Mouse (Mus musculus): ENCODE measurements at regions not wholly inside any gene's neighbourhood (a gene's known extent, or its start where the extent isn't known, plus 50 kb on each side); places are given as distances from the start of the nearest gene placed in this dataset.

DNA sequence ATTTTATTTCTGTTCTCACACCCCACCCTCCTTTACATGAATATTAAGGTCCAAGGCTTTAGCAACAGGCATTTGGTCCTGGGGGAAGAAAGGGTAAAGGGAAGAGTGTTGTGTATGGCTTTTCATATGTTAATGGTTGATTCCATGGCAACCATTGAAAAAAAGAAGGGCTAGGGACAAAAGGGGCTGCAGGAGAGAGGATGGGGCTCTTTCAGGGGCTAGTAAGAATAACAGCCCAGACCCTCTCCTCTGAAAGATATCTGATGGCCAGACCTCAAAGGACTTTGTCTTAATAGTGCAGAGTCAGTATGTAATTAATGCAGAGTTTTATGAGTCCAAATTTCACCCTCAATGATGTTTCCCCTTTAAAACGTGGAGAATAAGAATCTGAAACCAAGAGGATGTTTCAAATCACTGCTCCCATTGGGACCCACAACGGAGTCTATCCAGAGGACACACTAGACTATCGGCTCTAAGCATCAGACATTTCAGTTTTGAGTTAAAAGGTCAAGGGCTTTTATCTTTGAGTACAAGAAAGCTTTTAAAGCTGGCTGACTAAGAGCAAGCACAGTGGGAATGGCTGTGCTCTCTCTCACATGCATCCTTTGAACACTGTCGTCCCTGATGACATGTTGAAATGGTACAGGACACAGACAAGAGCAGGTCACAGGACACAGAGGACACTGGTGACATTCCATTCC, 239.4 kb upstream of the Marcks start:
- no peaks in the 10 kb centered on the region for H3K36me3 ChIP-seq (ENCODE audit: control insufficient read depth, insufficient read depth, low read length)
- no peaks in the 10 kb centered on the region for H3K4me1 ChIP-seq (ENCODE audit: control insufficient read depth, insufficient read depth, low read length)
- DNase-seq, result no peak
- H3K27ac ChIP-seq (ENCODE audit: insufficient read depth, low read depth, low read length), result no peak overlapping the region
- TF ChIP-seq POLR2A (IDR thresholded peaks at IDR 0.05; ENCODE audit: low read depth, low read length) (no peak), CTCF (conservative IDR thresholded peaks at IDR 0.05; ENCODE audit: insufficient read depth, insufficient read length, low read depth, low read length) (no peak)
- no peak overlapping the region for H3K4me3 ChIP-seq (ENCODE audit: insufficient read depth, low read depth, low read length)
- H3K27me3 ChIP-seq (replicated peaks; ENCODE audit: control insufficient read depth, insufficient read depth, low read length), result no peaks in the 10 kb centered on the region
- 55% methylated on average over 4 of the region's 4 CpGs for WGBS

DNA sequence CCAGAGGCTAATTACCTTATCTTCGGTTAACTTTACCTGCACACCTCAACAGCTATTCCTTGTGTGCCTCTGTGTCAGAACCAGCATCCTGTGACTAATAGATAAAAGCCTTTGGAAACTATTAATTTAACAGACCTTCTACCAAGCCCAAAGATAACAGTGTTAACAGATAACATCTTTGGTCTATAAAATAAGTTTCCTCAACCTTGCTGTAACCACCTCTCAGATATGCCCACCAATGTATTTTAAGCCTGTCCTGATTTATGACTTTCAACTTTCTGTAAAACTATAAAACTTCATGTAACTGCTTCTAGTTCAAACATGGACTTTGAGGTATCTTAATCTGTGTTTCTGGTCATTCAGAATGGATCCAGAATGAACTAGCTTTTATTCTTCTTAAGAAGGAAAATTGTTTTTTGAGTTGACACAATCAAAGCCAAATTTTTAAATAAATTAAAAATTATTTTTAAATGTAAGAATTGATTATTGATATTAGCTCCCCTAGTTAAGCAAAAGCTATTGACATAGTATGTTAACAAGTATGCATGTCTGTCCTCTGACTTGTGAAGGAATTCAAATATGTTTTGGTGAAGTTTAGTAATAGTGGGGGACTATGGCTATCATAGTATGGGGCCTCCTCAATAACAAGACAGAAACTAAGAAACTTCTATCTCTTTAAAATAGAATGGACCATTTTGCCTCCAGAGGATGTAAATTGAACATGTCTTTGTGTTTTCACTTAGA, 238.7 kb upstream of the Marcks start:
- TF ChIP-seq CTCF (conservative IDR thresholded peaks at IDR 0.05; ENCODE audit: insufficient read depth, insufficient read length, low read depth, low read length) (no peak), POLR2A (IDR thresholded peaks at IDR 0.05; ENCODE audit: low read depth, low read length) (no peak)
- Histone ChIP-seq H3K36me3 (ENCODE audit: control insufficient read depth, insufficient read depth, low read length) (no peaks in the 10 kb centered on the region), H3K27me3 (replicated peaks; ENCODE audit: control insufficient read depth, insufficient read depth, low read length) (no peaks in the 10 kb centered on the region), H3K4me1 (ENCODE audit: control insufficient read depth, insufficient read depth, low read length) (no peaks in the 10 kb centered on the region), H3K27ac (ENCODE audit: insufficient read depth, low read depth, low read length) (no peak overlapping the region), H3K4me3 (ENCODE audit: insufficient read depth, low read depth, low read length) (no peak overlapping the region)
- DNase-seq, result no peak
- 74% methylated on average over 1 of the region's 1 CpGs for WGBS

DNA sequence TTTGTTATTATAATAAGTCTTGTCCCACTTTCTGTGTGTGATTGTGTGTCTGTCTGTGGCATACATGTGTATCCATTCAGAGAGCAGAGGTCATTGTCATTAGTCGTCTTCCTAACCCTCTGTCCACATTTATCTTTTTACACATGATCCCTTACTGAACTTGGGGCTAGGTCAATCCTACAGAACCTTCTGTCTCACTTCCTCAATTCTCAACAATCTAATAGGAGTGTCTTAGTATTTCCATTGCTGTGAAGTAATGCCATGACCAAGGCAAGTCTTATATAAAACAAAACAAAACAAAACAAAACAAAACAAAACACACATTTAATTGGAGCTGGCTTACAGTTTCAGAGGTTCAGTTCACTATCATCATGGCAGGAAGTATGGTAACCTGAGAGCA, 237.5 kb upstream of the Marcks start:
- TF ChIP-seq POLR2A (IDR thresholded peaks at IDR 0.05; ENCODE audit: low read depth, low read length) (no peak), CTCF (conservative IDR thresholded peaks at IDR 0.05; ENCODE audit: insufficient read depth, insufficient read length, low read depth, low read length) (no peak)
- 74% methylated on average over 1 of the region's 1 CpGs for WGBS
- Histone ChIP-seq H3K27me3 (replicated peaks; ENCODE audit: control insufficient read depth, insufficient read depth, low read length) (no peaks in the 10 kb centered on the region), H3K36me3 (ENCODE audit: control insufficient read depth, insufficient read depth, low read length) (no peaks in the 10 kb centered on the region), H3K27ac (ENCODE audit: insufficient read depth, low read depth, low read length) (no peak overlapping the region), H3K4me1 (ENCODE audit: control insufficient read depth, insufficient read depth, low read length) (no peaks in the 10 kb centered on the region), H3K4me3 (ENCODE audit: insufficient read depth, low read depth, low read length) (no peak overlapping the region)
- no peak for DNase-seq

DNA sequence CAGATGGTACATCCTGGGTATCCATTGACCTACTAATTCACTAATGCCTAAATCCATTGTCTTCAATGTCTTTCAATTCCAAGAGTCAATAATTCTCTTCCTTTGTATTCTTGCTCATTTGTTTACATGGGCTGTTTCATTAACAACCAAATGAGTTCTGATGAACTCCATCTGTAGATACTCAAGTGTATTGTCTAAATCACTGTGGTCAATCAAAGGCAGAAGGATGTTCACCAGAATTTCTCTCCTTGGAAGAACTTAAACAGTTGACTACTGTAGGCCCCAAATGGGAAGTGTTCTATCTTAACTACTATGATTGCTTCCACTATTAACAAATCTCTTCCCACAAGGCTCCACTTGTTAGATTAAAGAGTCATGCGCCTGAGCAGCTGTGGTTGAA, 236.9 kb upstream of the Marcks start:
- H3K4me1 ChIP-seq (ENCODE audit: control insufficient read depth, insufficient read depth, low read length), result no peaks in the 10 kb centered on the region
- no peaks in the 10 kb centered on the region for H3K36me3 ChIP-seq (ENCODE audit: control insufficient read depth, insufficient read depth, low read length)
- no peaks in the 10 kb centered on the region for H3K27me3 ChIP-seq (replicated peaks; ENCODE audit: control insufficient read depth, insufficient read depth, low read length)
- 95% methylated on average over 1 of the region's 1 CpGs for WGBS
- TF ChIP-seq CTCF (conservative IDR thresholded peaks at IDR 0.05; ENCODE audit: insufficient read depth, insufficient read length, low read depth, low read length) (no peak), POLR2A (IDR thresholded peaks at IDR 0.05; ENCODE audit: low read depth, low read length) (no peak)
- H3K27ac ChIP-seq (ENCODE audit: insufficient read depth, low read depth, low read length), result no peak overlapping the region
- no peak for DNase-seq
- no peak overlapping the region for H3K4me3 ChIP-seq (ENCODE audit: insufficient read depth, low read depth, low read length)

DNA sequence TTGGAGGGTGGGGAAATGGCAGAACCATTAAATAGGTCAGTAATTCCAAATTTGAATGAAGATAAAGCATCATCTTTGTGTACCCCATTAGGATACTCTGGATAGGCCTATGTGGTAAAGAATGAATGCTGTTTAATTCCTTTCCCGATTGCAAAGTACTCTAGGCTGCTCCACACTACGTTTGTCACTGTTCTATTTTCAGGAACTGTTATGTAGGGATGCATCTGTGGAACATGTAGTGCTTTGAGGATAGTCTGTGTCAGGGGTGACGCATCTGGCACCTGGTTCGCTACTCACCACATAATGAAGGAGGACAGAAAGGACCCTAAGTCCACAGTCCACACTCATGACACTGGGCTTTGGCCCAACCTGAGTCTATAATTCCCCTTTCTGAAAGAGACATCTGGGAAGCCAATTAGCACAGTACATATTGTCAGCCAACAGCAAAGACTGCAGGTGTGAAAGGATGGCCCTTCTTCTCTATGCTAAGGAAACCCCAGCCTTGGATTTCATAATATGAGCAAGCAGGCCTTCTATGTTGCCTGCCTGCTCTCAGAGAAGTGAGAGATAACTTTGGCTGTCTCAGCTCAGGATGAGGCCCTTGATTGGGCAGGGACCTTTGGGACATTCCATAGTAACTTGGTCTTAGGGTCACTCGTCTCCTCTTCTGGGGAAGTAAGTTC, 230.4 kb upstream of the Marcks start:
- TF ChIP-seq POLR2A (IDR thresholded peaks at IDR 0.05; ENCODE audit: low read depth, low read length) (no peak), CTCF (conservative IDR thresholded peaks at IDR 0.05; ENCODE audit: insufficient read depth, insufficient read length, low read depth, low read length) (no peak)
- H3K27ac ChIP-seq (ENCODE audit: insufficient read depth, low read depth, low read length), result no peak overlapping the region
- H3K27me3 ChIP-seq (replicated peaks; ENCODE audit: control insufficient read depth, insufficient read depth, low read length), result no peaks in the 10 kb centered on the region
- WGBS, result 93% methylated on average over 5 of the region's 5 CpGs
- DNase-seq, result no peak
- no peaks in the 10 kb centered on the region for H3K4me1 ChIP-seq (ENCODE audit: control insufficient read depth, insufficient read depth, low read length)
- no peak overlapping the region for H3K4me3 ChIP-seq (ENCODE audit: insufficient read depth, low read depth, low read length)
- no peaks in the 10 kb centered on the region for H3K36me3 ChIP-seq (ENCODE audit: control insufficient read depth, insufficient read depth, low read length)

DNA sequence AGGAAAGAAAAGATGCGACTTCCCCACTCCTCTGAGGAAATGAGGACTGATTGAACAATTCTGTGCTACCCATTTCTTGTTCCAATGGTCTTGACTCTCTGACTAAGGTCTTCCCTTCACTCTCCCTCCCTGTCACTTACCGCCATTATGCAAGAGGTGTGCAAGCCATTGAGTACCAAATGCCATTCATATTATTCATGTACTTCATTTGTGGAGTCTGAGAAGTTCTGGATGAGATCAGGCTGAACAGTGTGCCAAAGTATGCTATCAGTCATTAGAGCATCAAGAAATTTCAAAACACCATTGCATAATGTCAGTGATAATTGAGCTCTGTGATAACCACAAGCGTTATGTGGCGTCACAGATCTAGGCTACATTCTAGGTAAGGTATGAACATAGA, 229.1 kb upstream of the Marcks start:
- no peaks in the 10 kb centered on the region for H3K4me1 ChIP-seq (ENCODE audit: control insufficient read depth, insufficient read depth, low read length)
- WGBS, result 98% methylated on average over 4 of the region's 4 CpGs
- DNase-seq, result no peak
- no peak overlapping the region for H3K27ac ChIP-seq (ENCODE audit: insufficient read depth, low read depth, low read length)
- TF ChIP-seq POLR2A (IDR thresholded peaks at IDR 0.05; ENCODE audit: low read depth, low read length), result no peak
- TF ChIP-seq CTCF (conservative IDR thresholded peaks at IDR 0.05; ENCODE audit: insufficient read depth, insufficient read length, low read depth, low read length), result no peak
- H3K36me3 ChIP-seq (ENCODE audit: control insufficient read depth, insufficient read depth, low read length), result no peaks in the 10 kb centered on the region
- no peak overlapping the region for H3K4me3 ChIP-seq (ENCODE audit: insufficient read depth, low read depth, low read length)
- H3K27me3 ChIP-seq (replicated peaks; ENCODE audit: control insufficient read depth, insufficient read depth, low read length), result no peaks in the 10 kb centered on the region

DNA sequence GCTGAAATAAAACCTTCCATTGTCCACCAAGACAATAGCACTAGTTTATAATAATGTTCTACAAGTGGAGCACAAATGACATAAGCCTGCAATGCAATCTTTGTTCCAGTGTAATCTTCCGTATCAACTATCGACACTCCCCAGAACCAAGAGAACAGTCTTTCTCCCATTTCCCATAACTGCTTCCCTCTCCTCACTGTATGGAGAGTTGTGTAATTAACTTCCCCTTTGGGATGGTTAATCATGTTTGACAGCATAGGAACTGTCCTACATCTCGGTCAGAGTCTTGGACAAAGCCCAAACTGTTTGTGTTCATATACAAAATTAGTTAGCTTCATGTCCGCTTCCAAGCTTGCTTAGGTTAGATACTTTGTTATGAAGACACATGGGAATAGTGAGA, 225.8 kb upstream of the Marcks start:
- no peaks in the 10 kb centered on the region for H3K4me1 ChIP-seq (ENCODE audit: control insufficient read depth, insufficient read depth, low read length)
- 44% methylated on average over 4 of the region's 4 CpGs for WGBS
- no peaks in the 10 kb centered on the region for H3K27me3 ChIP-seq (replicated peaks; ENCODE audit: control insufficient read depth, insufficient read depth, low read length)
- no peak overlapping the region for H3K27ac ChIP-seq (ENCODE audit: insufficient read depth, low read depth, low read length)
- H3K4me3 ChIP-seq (ENCODE audit: insufficient read depth, low read depth, low read length), result no peak overlapping the region
- no peaks in the 10 kb centered on the region for H3K36me3 ChIP-seq (ENCODE audit: control insufficient read depth, insufficient read depth, low read length)
- no peak for DNase-seq
- TF ChIP-seq POLR2A (IDR thresholded peaks at IDR 0.05; ENCODE audit: low read depth, low read length) (no peak), CTCF (conservative IDR thresholded peaks at IDR 0.05; ENCODE audit: insufficient read depth, insufficient read length, low read depth, low read length) (no peak)

Measured in kidney, adult 2 months (tissue).